Mouse (Mus musculus) telencephalon, adult 2 months (tissue): ENCODE measurements at regions not wholly inside any gene's neighbourhood (a gene's known extent, or its start where the extent isn't known, plus 50 kb on each side); places are given as distances from the start of the nearest gene placed in this dataset.

Experiments
- DNase-seq: peaks from one replicate; pipeline ENCODE4 v3.0.0-alpha.2; 2011; ENCODE audit warnings: low read depth, low spot score

DNA sequence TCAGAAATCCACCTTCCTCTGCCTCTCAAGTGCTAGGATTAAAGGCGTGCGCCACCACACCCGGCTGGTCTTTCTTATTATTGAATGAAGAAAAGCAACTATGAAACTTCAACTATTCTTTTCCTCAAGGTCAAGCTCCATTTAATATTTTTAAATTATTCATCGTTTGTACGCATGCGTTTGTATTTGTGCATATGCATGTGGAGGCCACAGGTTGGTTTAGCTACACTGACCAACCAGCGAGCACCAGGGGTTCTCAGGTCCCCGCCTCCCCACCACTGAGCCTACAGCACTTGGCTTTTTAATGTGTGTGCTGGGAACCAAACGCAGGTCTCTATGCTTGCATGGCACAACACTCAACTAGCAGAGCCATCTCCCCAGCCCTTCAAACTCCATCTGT, 51.0 kb upstream of the Tmem252 start:
- DNase-seq, result no peak

DNA sequence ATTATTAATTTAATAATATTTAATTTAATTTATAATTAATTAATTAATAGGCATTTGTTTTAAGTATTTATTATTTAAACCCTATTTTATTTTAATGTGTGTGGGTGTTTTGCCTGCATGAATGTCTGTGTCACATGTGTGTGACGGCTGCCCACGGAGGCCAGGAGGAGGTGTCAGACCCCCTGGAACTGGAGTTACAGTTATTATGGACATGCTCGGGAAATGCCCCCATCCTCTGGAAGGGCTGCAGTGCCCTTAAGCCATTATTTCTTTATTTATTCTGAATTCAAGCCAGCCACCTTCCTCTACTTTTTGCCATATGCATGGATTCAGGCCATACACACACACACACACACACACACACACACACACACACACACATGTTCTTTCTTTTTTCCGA, 51.5 kb upstream of the Tmem252 start:
- DNase-seq, result no peak

DNA sequence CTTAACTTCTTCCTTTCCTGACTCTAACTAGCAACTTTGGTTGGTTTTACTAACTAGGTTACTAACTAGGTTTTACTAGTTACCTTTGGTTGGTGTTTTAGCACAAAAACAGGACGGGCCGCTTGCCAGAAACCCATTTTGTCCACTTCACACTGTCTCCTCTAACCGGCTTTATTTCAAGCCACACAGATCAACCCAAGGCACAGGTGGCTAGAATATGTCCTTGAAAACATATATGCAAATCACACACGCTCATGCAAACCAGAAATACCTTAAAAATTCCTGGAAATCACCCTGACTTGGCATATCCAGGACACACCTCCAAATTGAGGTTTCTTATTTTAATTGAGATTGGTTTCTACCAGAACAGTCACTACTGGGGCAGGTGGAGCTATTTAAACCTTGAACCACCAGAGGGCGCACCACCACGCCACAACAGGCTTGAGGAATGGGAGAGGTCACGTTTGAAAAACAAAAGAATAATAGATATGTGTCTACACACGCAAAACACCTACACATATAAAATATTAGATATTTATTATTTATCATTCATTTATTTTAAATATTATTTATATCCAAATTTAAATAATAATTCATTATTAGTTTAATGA, 52.1 kb upstream of the Tmem252 start:
- peak; percentile 18 for DNase-seq

DNA sequence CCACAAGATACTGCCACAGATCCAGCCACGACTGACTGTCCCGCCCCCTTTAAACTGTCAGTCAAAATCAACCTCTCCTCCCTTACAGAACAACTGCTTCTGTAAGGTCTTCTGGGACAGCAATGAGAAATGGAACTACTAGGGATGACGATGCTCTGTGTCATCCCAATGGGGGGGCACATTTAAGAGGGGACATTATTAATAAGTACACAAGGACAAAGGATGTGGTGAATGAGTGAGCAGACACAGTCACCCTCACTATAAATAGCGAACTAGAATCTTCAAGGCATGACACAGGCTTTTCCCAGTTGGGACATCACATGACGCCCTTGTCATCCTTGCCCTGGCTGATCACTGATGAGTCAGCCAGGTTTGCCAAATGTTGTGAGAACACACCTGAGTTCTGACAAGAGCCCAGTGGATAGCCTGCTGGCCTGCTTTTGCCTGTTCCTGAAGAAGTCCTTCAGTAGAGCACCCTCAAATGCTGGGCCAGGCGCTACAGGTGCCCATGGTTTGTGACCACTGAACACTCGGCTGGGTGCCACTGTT, 58.0 kb upstream of the Tmem252 start:
- no peak for DNase-seq

DNA sequence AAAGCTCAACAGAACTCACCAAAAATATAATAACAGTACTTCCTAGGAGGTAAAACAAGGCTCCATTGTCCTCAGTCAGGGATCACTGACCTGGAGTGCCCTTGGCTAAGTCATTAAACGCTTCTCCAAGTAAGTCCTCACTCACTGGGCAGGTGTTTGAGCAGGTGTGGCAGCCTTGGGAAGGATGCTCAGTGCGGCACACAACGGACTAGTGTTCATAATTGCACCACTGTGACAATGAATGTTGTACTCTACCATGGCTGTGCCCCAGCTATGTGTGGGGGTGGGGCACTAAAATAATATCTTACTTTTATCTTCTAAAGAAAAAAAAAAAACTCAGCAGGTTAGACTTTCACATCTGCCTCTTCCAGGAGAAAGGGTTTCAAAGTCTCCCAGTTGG, 52.2 kb upstream of the Pip5k1b start:
- DNase-seq, result no peak

DNA sequence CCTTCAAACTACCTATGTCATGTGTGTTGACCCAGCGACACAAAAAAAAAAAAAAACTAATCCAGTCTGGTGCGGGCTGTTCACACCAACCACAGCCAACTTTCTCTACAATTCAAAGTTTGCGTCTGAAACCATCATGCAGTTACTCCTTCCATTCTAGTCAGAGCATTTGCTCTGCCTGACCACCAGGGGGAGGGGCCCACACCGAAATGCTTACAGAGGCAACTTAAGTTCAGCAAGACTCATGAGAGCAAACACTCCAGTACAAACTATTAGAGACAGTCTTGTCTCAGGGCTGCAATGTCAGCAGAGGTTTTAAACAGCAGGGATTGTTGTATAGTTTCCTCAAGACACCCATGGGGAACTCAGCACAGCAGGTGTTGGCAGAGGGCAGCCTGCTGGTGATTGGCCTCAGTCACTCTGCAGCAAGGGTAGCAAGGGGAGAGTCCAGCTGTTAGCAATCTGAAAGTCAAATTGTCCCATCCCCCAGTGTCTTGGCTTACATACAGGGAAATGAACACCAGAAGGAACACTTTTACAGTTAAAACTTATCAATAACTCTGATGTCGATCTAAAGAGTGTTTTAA, 50.8 kb upstream of the Pip5k1b start:
- DNase-seq, result no peak
